Comparison of ENCODE assay signal across 9 mouse cellular contexts in genomic region chr4:145129956-145130548, GRCm38 (mm10).
A peak's percentile ranks its signal among the peaks of the same experiment; 100 is the strongest.
DNase-seq lines count a peak whose midpoint lies in the region; ATAC-seq and TF ChIP-seq lines count a peak whose summit lies in the region.
"Had no signal": no experiment of that assay in that cellular context is flagged by ENCODE, and none has a peak within 500 bp of the region (broad histone marks: within the 10 kb centered on the region; RNA-seq: fewer than 3 reads in every experiment).

No protein-coding gene starts in this region.

- H3K9ac ChIP-seq in lung, embryonic 15.5 days: no peak overlapping the region
- no peak overlapping the region for H3K9ac ChIP-seq in forebrain, postnatal 0 days

- no peaks in the 10 kb centered on the region for H3K27me3 ChIP-seq in thymus, adult 2 months (ENCODE audit: control insufficient read depth, insufficient read depth, low read length)
- no peaks in the 10 kb centered on the region for H3K27me3 ChIP-seq in lung, embryonic 15.5 days
- no peaks in the 10 kb centered on the region for H3K27me3 ChIP-seq in forebrain, postnatal 0 days (ENCODE audit: insufficient read depth, low read length)
- H3K27me3 ChIP-seq: megakaryocyte, embryonic 14.5 days had no signal

- peaks cover 72% of the 10 kb centered on the region for H3K36me3 ChIP-seq in thymus, adult 2 months (ENCODE audit: control insufficient read depth, insufficient read depth, low read length)
- H3K36me3 ChIP-seq in lung, embryonic 15.5 days: peaks cover 52% of the 10 kb centered on the region
- peaks cover 74% of the 10 kb centered on the region for H3K36me3 ChIP-seq in forebrain, postnatal 0 days (ENCODE audit: insufficient read depth)

- peaks cover 2% of the 10 kb centered on the region; the same call in 1 of the 2 replicates for H3K4me1 ChIP-seq in thymus, adult 2 months (replicated peaks; ENCODE audit: control insufficient read depth, insufficient read depth, low read length)
- H3K4me1 ChIP-seq in lung, embryonic 15.5 days: peaks cover 11% of the 10 kb centered on the region
- no peaks in the 10 kb centered on the region for H3K4me1 ChIP-seq in forebrain, postnatal 0 days (ENCODE audit: insufficient read depth)

- ATAC-seq in lung, embryonic 15.5 days (ENCODE audit: borderline replicate concordance, extremely low read depth, low FRiP score, low TSS enrichment): peak; percentile 80; the same call in 1 of the 2 replicates
- ATAC-seq in forebrain, postnatal 0 days: no peak

- no peak overlapping the region for H3K4me2 ChIP-seq in lung, embryonic 15.5 days
- H3K4me2 ChIP-seq in forebrain, postnatal 0 days (ENCODE audit: low read depth): no peak overlapping the region

- H3K9me3 ChIP-seq in lung, embryonic 15.5 days: no peaks in the 10 kb centered on the region
- no peaks in the 10 kb centered on the region for H3K9me3 ChIP-seq in forebrain, postnatal 0 days (ENCODE audit: low read length)
- H3K9me3 ChIP-seq: megakaryocyte, embryonic 14.5 days had no signal

- H3K27ac ChIP-seq in thymus, adult 2 months (ENCODE audit: control insufficient read depth, insufficient read depth, low read length): peak overlapping the region; percentile 25; the same call in 1 of the 2 replicates
- H3K27ac ChIP-seq in lung, embryonic 15.5 days: peak overlapping the region; percentile 80
- H3K27ac ChIP-seq in forebrain, postnatal 0 days (ENCODE audit: low read depth, low read length): no peak overlapping the region

- no peak for TF ChIP-seq CTCF in thymus, adult 2 months (IDR thresholded peaks at IDR 0.05; ENCODE audit: borderline replicate concordance, control insufficient read depth, extremely low read depth, insufficient read depth, low read length, poor library complexity)
- TF ChIP-seq CTCF in forebrain, postnatal 0 days (IDR thresholded peaks at IDR 0.05; ENCODE audit: low read depth): no peak

- H3K4me3 ChIP-seq in thymus, adult 2 months (ENCODE audit: control insufficient read depth, insufficient read depth, low read length): no peak overlapping the region
- H3K4me3 ChIP-seq in lung, embryonic 15.5 days: no peak overlapping the region
- H3K4me3 ChIP-seq in forebrain, postnatal 0 days (ENCODE audit: low read depth, low read length): no peak overlapping the region
- H3K4me3 ChIP-seq: megakaryocyte, embryonic 14.5 days had no signal

- no peak for DNase-seq in thymus, adult 2 months
- no peak for DNase-seq in thymus, postnatal 36 days
- peak; percentile 42 for DNase-seq in frontal cortex, postnatal 25 days (ENCODE audit: low spot score in 2 of 2)
- peak; percentile 66 for DNase-seq in kidney, postnatal 10 days
- DNase-seq in testis, postnatal 10 days (ENCODE audit: low spot score): peak; percentile 60
- DNase-seq in spleen, adult 18-20 months: no peak
- no peak for DNase-seq in forebrain, postnatal 0 days

- TF ChIP-seq POLR2A in thymus, adult 2 months (IDR thresholded peaks at IDR 0.05; ENCODE audit: control insufficient read depth, extremely low read depth, insufficient read depth, low read length, poor library complexity): no peak

Comparison
In these comparisons a context has a peak if more than half of its experiments do, and no peak if none do; other contexts are left out.
1. DNase-seq: peak in frontal cortex, postnatal 25 days (2 of 2), kidney, postnatal 10 days (single experiment) and testis, postnatal 10 days (single experiment); none in thymus, adult 2 months (single experiment), thymus, postnatal 36 days (0 of 2), spleen, adult 18-20 months (0 of 2) and forebrain, postnatal 0 days (single experiment).